Mouse (Mus musculus) E14TG2a.4 (cell line): ENCODE data around the gene Recql5.

Experiments used
- CTCF ChIP-seq: conservative IDR thresholded peaks from 2 replicates; pipeline ENCODE4 v1.5.1; 2014; ENCODE audit warnings: low read length
- NANOG ChIP-seq: IDR thresholded peaks from 2 replicates; pipeline ENCODE4 v1.6.1; 2014; ENCODE audit warnings: borderline replicate concordance, low read length, mixed read lengths
- POU5F1 ChIP-seq: IDR thresholded peaks from 2 replicates; pipeline ENCODE4 v1.6.1; 2014; ENCODE audit warnings: low read length, borderline replicate concordance

DNA sequence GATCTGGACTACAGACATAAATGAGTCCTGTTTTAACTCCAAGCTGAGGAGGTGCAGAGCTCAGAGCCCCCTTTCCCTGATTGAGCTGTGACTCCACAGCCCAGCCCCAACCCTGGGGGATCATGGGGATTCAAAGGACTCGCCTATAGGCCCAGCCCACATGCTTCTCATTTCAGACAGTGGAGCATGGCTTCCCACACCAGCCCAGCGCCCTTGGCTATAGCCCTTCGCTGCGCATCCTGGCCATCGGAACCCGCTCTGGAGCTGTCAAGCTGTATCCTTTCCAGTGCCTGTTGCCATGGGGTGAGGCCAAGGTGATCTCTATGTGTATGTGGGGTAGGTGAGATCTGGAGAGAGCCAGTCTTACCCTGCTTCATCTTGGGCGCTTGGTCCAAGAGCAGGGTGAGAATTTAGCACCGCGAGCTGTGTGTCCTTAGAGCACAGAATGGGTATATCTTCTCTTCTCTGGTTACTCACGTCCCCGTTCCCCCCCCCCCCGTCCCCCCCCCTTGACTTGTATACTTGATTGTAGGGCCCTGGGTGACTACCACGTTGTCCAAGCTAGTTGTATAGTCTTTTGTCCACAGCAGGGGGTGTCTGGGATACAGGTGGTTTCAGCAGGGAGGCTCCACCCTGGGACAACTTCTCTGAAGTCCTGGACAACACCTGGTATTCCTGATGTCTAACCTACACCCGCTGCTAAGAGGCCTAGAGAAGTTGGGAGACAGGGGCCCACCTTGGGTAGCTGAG lies 90.0 kb downstream of the Recql5 start:
- no peak for TF ChIP-seq CTCF
- TF ChIP-seq POU5F1, result no peak
- TF ChIP-seq NANOG, result no peak
